Mouse (Mus musculus) embryonic facial prominence, embryonic 11.5 days (tissue): ENCODE data around the gene Psmg1. TPM values are rescaled to one million over a fixed set of nuclear protein-coding genes. Genes with fewer than 3 reads are reported as not detected.

ENCODE experiments used
- ATAC-seq: fragments of 200-750 bp; cut with Nextera tagmentation; replicated peaks from 2 replicates; pipeline ENCODE4 v1.8.0; 2017; ENCODE audit warnings: low read depth; ENCODE audit not compliant: insufficient number of reproducible peaks, low FRiP score, low TSS enrichment
- DNase-seq: peaks from one replicate; pipeline ENCODE4 v3.0.0-alpha.2; 2015; ENCODE audit warnings: low spot score
- H3K27ac ChIP-seq: fragments of 300-500 bp; sonication (generic); replicated peaks from 2 replicates; pipeline ENCODE4 v1.5.1; 2014; ENCODE audit warnings: mild to moderate bottlenecking, low read depth, low read length, control low read depth
- H3K27me3 ChIP-seq: fragments of 300-500 bp; sonication (generic); 2 replicates; pipeline ENCODE4 v1.6.1; 2014; ENCODE audit warnings: mild to moderate bottlenecking, low read length, moderate library complexity, mixed read lengths; ENCODE audit not compliant: control insufficient read depth, insufficient read depth
- H3K36me3 ChIP-seq: fragments of 300-500 bp; sonication (generic); replicated peaks from 2 replicates; pipeline ENCODE4 v1.6.1; 2014; ENCODE audit warnings: low read depth, mild to moderate bottlenecking, low read length, moderate library complexity, mixed read lengths; ENCODE audit not compliant: control insufficient read depth, insufficient read depth
- H3K4me1 ChIP-seq: fragments of 300-500 bp; sonication (generic); 2 replicates; pipeline ENCODE4 v1.6.1; 2014; ENCODE audit warnings: low read length, mixed read lengths; ENCODE audit not compliant: control insufficient read depth, insufficient read depth
- H3K4me2 ChIP-seq: fragments of 300-500 bp; sonication (generic); 2 replicates; pipeline ENCODE4 v1.6.1; 2014; ENCODE audit warnings: low read depth, mild to moderate bottlenecking, control low read depth, low read length, moderate library complexity
- H3K4me3 ChIP-seq: fragments of 300-500 bp; sonication (generic); 2 replicates; pipeline ENCODE4 v1.5.1; 2014; ENCODE audit warnings: low read depth, low read length, control low read depth
- H3K9ac ChIP-seq: fragments of 300-500 bp; sonication (generic); replicated peaks from 2 replicates; pipeline ENCODE4 v1.6.1; 2014; ENCODE audit warnings: mild to moderate bottlenecking, control low read depth, low read length
- H3K9me3 ChIP-seq: fragments of 300-500 bp; sonication (generic); replicated peaks from 2 replicates; pipeline ENCODE4 v1.6.1; 2016; ENCODE audit warnings: mild to moderate bottlenecking, low read length, inconsistent platforms, mixed read lengths; ENCODE audit not compliant: control insufficient read depth
- WGBS: fragments of 180-500 bp; shearing (Covaris S2); extraction: QIAGEN DNeasy Blood & Tissue Kit; methylation state at CpG from one replicate; pipeline ENCODE4 v1.1.7; 2014; 5-methylcytosine and 5-hydroxymethylcytosine counted together
- polyA plus RNA-seq: library from polyadenylated mRNA; unstranded; fragments of >200 nt; fragmentation: Nextera tagmentation; extraction: Ambion mirVana; gene quantifications from 2 replicates; pipeline ENCODE4 v1.2.1, GENCODE M21; 2014

Psmg1 gene
- polyA plus RNA-seq, 1 experiment from 2014 or later, result 104 TPM

- Histone ChIP-seq H3K27ac (no peak overlapping the region), H3K9ac (no peak overlapping the region), H3K9me3 (no peaks in the 10 kb centered on the region; the same call in 1 of the 2 replicates), H3K4me3 (no peak overlapping the region), H3K4me2 (no peak overlapping the region), H3K36me3 (no peaks in the 10 kb centered on the region), H3K4me1 (no peaks in the 10 kb centered on the region), H3K27me3 (no peaks in the 10 kb centered on the region)
- WGBS, result 73% methylated on average over 5 of the region's 5 CpGs
- DNase-seq (no peak), ATAC-seq (no peak)
Measured at GRCm38 (mm10) chr16:95955716-95956346, 34.9 kb downstream of the Psmg1 start.

- no peaks in the 10 kb centered on the region for H3K36me3 ChIP-seq
- WGBS, result 87% methylated on average over 3 of the region's 3 CpGs
- H3K9me3 ChIP-seq, result no peaks in the 10 kb centered on the region; the same call in 1 of the 2 replicates
- H3K4me3 ChIP-seq, result no peak overlapping the region
- H3K4me1 ChIP-seq, result no peaks in the 10 kb centered on the region
- no peaks in the 10 kb centered on the region for H3K27me3 ChIP-seq
- H3K27ac ChIP-seq, result no peak overlapping the region
- no peak for ATAC-seq
- no peak overlapping the region for H3K9ac ChIP-seq
- no peak for DNase-seq
- H3K4me2 ChIP-seq, result no peak overlapping the region
Measured at GRCm38 (mm10) chr16:95954341-95954740, 36.4 kb downstream of the Psmg1 start.

- Histone ChIP-seq H3K36me3 (no peaks in the 10 kb centered on the region), H3K27me3 (no peaks in the 10 kb centered on the region), H3K9me3 (no peaks in the 10 kb centered on the region; the same call in 1 of the 2 replicates), H3K4me2 (no peak overlapping the region), H3K4me3 (no peak overlapping the region), H3K9ac (no peak overlapping the region), H3K4me1 (no peaks in the 10 kb centered on the region), H3K27ac (no peak overlapping the region)
- no peak for DNase-seq
- ATAC-seq, result no peak
- 93% methylated on average over 4 of the region's 4 CpGs for WGBS
Measured at GRCm38 (mm10) chr16:95953159-95953650, 37.6 kb downstream of the Psmg1 start.

- H3K4me1 ChIP-seq, result no peaks in the 10 kb centered on the region
- H3K4me2 ChIP-seq, result no peak overlapping the region
- DNase-seq (no peak), ATAC-seq (no peak)
- no peaks in the 10 kb centered on the region for H3K27me3 ChIP-seq
- H3K27ac ChIP-seq, result no peak overlapping the region
- H3K9me3 ChIP-seq, result no peaks in the 10 kb centered on the region; the same call in 1 of the 2 replicates
- H3K36me3 ChIP-seq, result no peaks in the 10 kb centered on the region
- no peak overlapping the region for H3K9ac ChIP-seq
- WGBS, result 95% methylated on average over 2 of the region's 2 CpGs
- no peak overlapping the region for H3K4me3 ChIP-seq
Measured at GRCm38 (mm10) chr16:95951471-95951870, 39.3 kb downstream of the Psmg1 start.

- Histone ChIP-seq H3K4me3 (no peak overlapping the region), H3K4me1 (no peaks in the 10 kb centered on the region; the same call in 1 of the 2 replicates), H3K36me3 (no peaks in the 10 kb centered on the region), H3K9ac (no peak overlapping the region), H3K9me3 (no peaks in the 10 kb centered on the region), H3K27ac (no peak overlapping the region), H3K4me2 (no peak overlapping the region), H3K27me3 (no peaks in the 10 kb centered on the region)
- ATAC-seq (no peak; the same call in 1 of the 2 replicates), DNase-seq (peak; percentile 92)
- 25% methylated on average over 20 of the region's 20 CpGs for WGBS
Measured at GRCm38 (mm10) chr16:95945389-95946311, 45.1 kb downstream of the Psmg1 start.

GRCm38 (mm10) chr16:95943186-95943585 is 47.6 kb downstream of the Psmg1 start:
- Histone ChIP-seq H3K9ac (no peak overlapping the region), H3K36me3 (no peaks in the 10 kb centered on the region), H3K9me3 (no peaks in the 10 kb centered on the region), H3K4me2 (no peak overlapping the region), H3K27me3 (no peaks in the 10 kb centered on the region), H3K4me3 (no peak overlapping the region), H3K4me1 (no peaks in the 10 kb centered on the region; the same call in 1 of the 2 replicates), H3K27ac (no peak overlapping the region)
- ATAC-seq, result no peak
- WGBS, result 83% methylated on average over 6 of the region's 6 CpGs
- DNase-seq, result no peak

GRCm38 (mm10) chr16:95941575-95941974 is 49.2 kb downstream of the Psmg1 start:
- no peak for DNase-seq
- 84% methylated on average over 5 of the region's 5 CpGs for WGBS
- no peak overlapping the region for H3K27ac ChIP-seq
- ATAC-seq, result no peak
- H3K9ac ChIP-seq, result no peak overlapping the region
- no peak overlapping the region for H3K4me3 ChIP-seq
- H3K27me3 ChIP-seq, result no peaks in the 10 kb centered on the region
- H3K4me2 ChIP-seq, result no peak overlapping the region
- no peaks in the 10 kb centered on the region; the same call in 1 of the 2 replicates for H3K4me1 ChIP-seq
- H3K36me3 ChIP-seq, result no peaks in the 10 kb centered on the region
- no peaks in the 10 kb centered on the region for H3K9me3 ChIP-seq
